Mouse (Mus musculus) E14TG2a.4 (cell line): Measurements from ENCODE around the gene Padi2.

ENCODE experiments used
- H3K27me3 ChIP-seq: 2 replicates; pipeline ENCODE4 v1.6.1; 2014; ENCODE audit warnings: low read length, control low read depth; ENCODE audit not compliant: insufficient read depth
- H3K36me3 ChIP-seq: 2 replicates; pipeline ENCODE4 v1.6.1; 2014; ENCODE audit warnings: low read length, control low read depth; ENCODE audit not compliant: insufficient read depth
- H3K4me1 ChIP-seq: replicated peaks from 2 replicates; pipeline ENCODE4 v1.6.1; 2014; ENCODE audit warnings: low read depth, low read length, control low read depth
- H3K4me3 ChIP-seq: replicated peaks from 2 replicates; pipeline ENCODE4 v1.5.1; 2014; ENCODE audit warnings: mild to moderate bottlenecking, low read length
- H3K9me3 ChIP-seq: 2 replicates; pipeline ENCODE4 v1.6.1; 2014; ENCODE audit warnings: low read length, control low read depth
- CTCF ChIP-seq: conservative IDR thresholded peaks from 2 replicates; pipeline ENCODE4 v1.5.1; 2014; ENCODE audit warnings: low read length
- NANOG ChIP-seq: IDR thresholded peaks from 2 replicates; pipeline ENCODE4 v1.6.1; 2014; ENCODE audit warnings: borderline replicate concordance, low read length, mixed read lengths
- POU5F1 ChIP-seq: IDR thresholded peaks from 2 replicates; pipeline ENCODE4 v1.6.1; 2014; ENCODE audit warnings: low read length, borderline replicate concordance

Gene Padi2

GRCm38 (mm10) chr4:140957131-140957702, 51.1 kb downstream of the Padi2 start:
- peaks cover 56% of the 10 kb centered on the region for H3K4me1 ChIP-seq
- H3K36me3 ChIP-seq, result no peaks in the 10 kb centered on the region
- no peak for TF ChIP-seq CTCF
- TF ChIP-seq POU5F1, result no peak
- no peak for TF ChIP-seq NANOG
- H3K27me3 ChIP-seq, result no peaks in the 10 kb centered on the region
- no peaks in the 10 kb centered on the region for H3K9me3 ChIP-seq
- H3K4me3 ChIP-seq, result peak overlapping the region; percentile 69

- peaks cover 56% of the 10 kb centered on the region for H3K4me1 ChIP-seq
- no peaks in the 10 kb centered on the region for H3K9me3 ChIP-seq
- TF ChIP-seq CTCF (peak; percentile 98), NANOG (no peak)
- H3K4me3 ChIP-seq, result peak overlapping the region; percentile 69
- no peaks in the 10 kb centered on the region for H3K27me3 ChIP-seq
- peaks cover 3% of the 10 kb centered on the region; the same call in 1 of the 2 replicates for H3K36me3 ChIP-seq
Observed at GRCm38 (mm10) chr4:140957725-140958124, 51.6 kb downstream of the Padi2 start.

- Histone ChIP-seq H3K9me3 (no peaks in the 10 kb centered on the region), H3K36me3 (peaks cover 8% of the 10 kb centered on the region; the same call in 1 of the 2 replicates), H3K4me1 (peaks cover 62% of the 10 kb centered on the region), H3K4me3 (no peak overlapping the region), H3K27me3 (no peaks in the 10 kb centered on the region)
- TF ChIP-seq POU5F1, result no peak
- TF ChIP-seq NANOG, result no peak
- TF ChIP-seq CTCF, result no peak
Observed at GRCm38 (mm10) chr4:140958319-140958718, 52.2 kb downstream of the Padi2 start.

- no peaks in the 10 kb centered on the region for H3K27me3 ChIP-seq
- no peak for TF ChIP-seq CTCF
- no peak for TF ChIP-seq NANOG
- TF ChIP-seq POU5F1, result no peak
- no peaks in the 10 kb centered on the region for H3K9me3 ChIP-seq
- H3K36me3 ChIP-seq, result peaks cover 13% of the 10 kb centered on the region
- H3K4me3 ChIP-seq, result peak overlapping the region; percentile 17; the same call in 1 of the 2 replicates
- H3K4me1 ChIP-seq, result peaks cover 69% of the 10 kb centered on the region
Observed at GRCm38 (mm10) chr4:140959128-140959679, 53.1 kb downstream of the Padi2 start.

GRCm38 (mm10) chr4:140959715-140960479, 53.8 kb downstream of the Padi2 start:
- H3K36me3 ChIP-seq, result peaks cover 20% of the 10 kb centered on the region
- peak overlapping the region; percentile 17 for H3K4me3 ChIP-seq
- H3K27me3 ChIP-seq, result no peaks in the 10 kb centered on the region
- TF ChIP-seq CTCF (no peak), NANOG (no peak), POU5F1 (no peak)
- H3K4me1 ChIP-seq, result peaks cover 76% of the 10 kb centered on the region
- no peaks in the 10 kb centered on the region for H3K9me3 ChIP-seq

- Histone ChIP-seq H3K27me3 (no peaks in the 10 kb centered on the region), H3K36me3 (peaks cover 27% of the 10 kb centered on the region), H3K9me3 (no peaks in the 10 kb centered on the region), H3K4me1 (peaks cover 80% of the 10 kb centered on the region), H3K4me3 (peak within 1 kb of the TSS; percentile 97)
- TF ChIP-seq POU5F1 (no peak), NANOG (no peak), CTCF (no peak)
Observed at GRCm38 (mm10) chr4:140960781-140961466, 54.8 kb downstream of the Padi2 start, which contains the start of gene Sdhb. Sdhb (plus strand) TSS chr4:140961203.

- H3K9me3 ChIP-seq, result no peaks in the 10 kb centered on the region
- no peaks in the 10 kb centered on the region for H3K27me3 ChIP-seq
- peak overlapping the region; percentile 97 for H3K4me3 ChIP-seq
- peaks cover 34% of the 10 kb centered on the region for H3K36me3 ChIP-seq
- TF ChIP-seq CTCF (no peak), POU5F1 (no peak), NANOG (no peak)
- peaks cover 83% of the 10 kb centered on the region for H3K4me1 ChIP-seq
Observed at GRCm38 (mm10) chr4:140961467-140962206, 55.5 kb downstream of the Padi2 start.
